In genomic region chr10:19691771-19692170, GRCm38 (mm10) we compare ENCODE assay signal across 8 mouse cellular contexts. TPM values are rescaled to one million over a fixed set of nuclear protein-coding genes. Genes with fewer than 3 reads are reported as not detected.
DNase-seq lines count a peak whose midpoint lies in the region; ATAC-seq lines count a peak whose summit lies in the region.

No protein-coding gene starts in this region.

- H3K27ac ChIP-seq in forebrain, embryonic 11.5 days (ENCODE audit: low read depth, low read length) = no peak overlapping the region

- no peaks in the 10 kb centered on the region for H3K36me3 ChIP-seq in forebrain, embryonic 11.5 days (ENCODE audit: control insufficient read depth, insufficient read depth, low read length)

- ATAC-seq in forebrain, embryonic 11.5 days (replicated peaks; ENCODE audit: low FRiP score) = no peak

- H3K9me3 ChIP-seq in forebrain, embryonic 11.5 days (ENCODE audit: control insufficient read depth, low read length) = no peaks in the 10 kb centered on the region

- no peaks in the 10 kb centered on the region for H3K4me1 ChIP-seq in forebrain, embryonic 11.5 days (replicated peaks; ENCODE audit: control insufficient read depth, insufficient read depth, low read length)

- no peaks in the 10 kb centered on the region for H3K27me3 ChIP-seq in forebrain, embryonic 11.5 days (ENCODE audit: control insufficient read depth, insufficient read depth, low read length)

- 85% methylated on average over 13 of the region's 13 CpGs for WGBS in forebrain, embryonic 11.5 days

- DNase-seq in 416B (ENCODE audit: low read depth) = peak; percentile 97
- DNase-seq in CD8-positive naive resting alpha-beta T cell, adult 2 months (ENCODE audit: low read depth in 2 of 2, low spot score in 2 of 2) = peak; percentile 52 to 61
- DNase-seq in heart, postnatal 4 days = peak; percentile 8
- DNase-seq in lung, postnatal 4 days = peak; percentile 64 to 65
- DNase-seq in thymus, postnatal 25 days = peak; percentile 86
- no peak for DNase-seq in urinary bladder, postnatal 14 days (ENCODE audit: low spot score)
- DNase-seq in forebrain, embryonic 11.5 days (ENCODE audit: low spot score) = no peak
- no peak for DNase-seq in ovary, postnatal 10 days (ENCODE audit: low spot score)

- no peak overlapping the region for H3K4me3 ChIP-seq in forebrain, embryonic 11.5 days (ENCODE audit: low read depth, low read length)

- H3K4me2 ChIP-seq in forebrain, embryonic 11.5 days (ENCODE audit: low read depth, low read length, severe bottlenecking) = no peak overlapping the region

- H3K9ac ChIP-seq in forebrain, embryonic 11.5 days (ENCODE audit: low read length) = no peak overlapping the region

RNA-seq across cellular contexts. Expression of gene Il20ra, which starts 20.6 kb away (rescaled TPM):
- total RNA-seq in heart, postnatal 4 days (2021) = not detected
- polyA plus RNA-seq in forebrain, embryonic 11.5 days (2014; fragmentation: Nextera tagmentation; extraction: Ambion mirVana) = not detected in 2 replicates

Comparison
In these comparisons a context has a peak if more than half of its experiments do, and no peak if none do; other contexts are left out.
1. DNase-seq: peak in 416B (single experiment), CD8-positive naive resting alpha-beta T cell, adult 2 months (2 of 2), heart, postnatal 4 days (single experiment), lung, postnatal 4 days (2 of 2) and thymus, postnatal 25 days (single experiment); none in urinary bladder, postnatal 14 days (single experiment), forebrain, embryonic 11.5 days (single experiment) and ovary, postnatal 10 days (single experiment).